Mouse (Mus musculus) cerebellum, adult 2 months (tissue): ENCODE results near the gene Unc119. TPM values are rescaled to one million over a fixed set of nuclear protein-coding genes. Genes with fewer than 3 reads are reported as not detected.

ENCODE experiments used
- DNase-seq, 2 experiments: peaks; one replicate each; pipeline ENCODE4 v3.0.0; 2021
- H3K27ac ChIP-seq: fragments of 200-500 bp; 2 replicates; pipeline ENCODE4 v1.5.1; 2012; ENCODE audit warnings: low read length, control low read depth, inconsistent platforms; ENCODE audit not compliant: insufficient read depth
- H3K27me3 ChIP-seq: fragments of 200-500 bp; 2 replicates; pipeline ENCODE4 v1.6.1; 2012; ENCODE audit warnings: inconsistent platforms, mild to moderate bottlenecking, low read length, moderate library complexity; ENCODE audit not compliant: control insufficient read depth, insufficient read depth
- H3K4me1 ChIP-seq: fragments of 200-500 bp; 2 replicates; pipeline ENCODE4 v1.6.1; 2011; ENCODE audit warnings: low read length; ENCODE audit not compliant: control insufficient read depth, insufficient read depth
- H3K4me3 ChIP-seq: fragments of 200-500 bp; replicated peaks from 2 replicates; pipeline ENCODE3; 2011; ENCODE audit warnings: mild to moderate bottlenecking, low read depth, low read length, control low read depth; ENCODE audit not compliant: insufficient read depth
- CTCF ChIP-seq: fragments of 200-500 bp; IDR thresholded peaks from 2 replicates; pipeline ENCODE4 v1.5.1; 2011; ENCODE audit warnings: low read depth, mild to moderate bottlenecking, control low read depth, low read length, moderate library complexity, borderline replicate concordance; ENCODE audit not compliant: insufficient read depth
- POLR2A ChIP-seq: fragments of 200-500 bp; IDR thresholded peaks from 2 replicates; pipeline ENCODE4 v1.6.1; 2011; ENCODE audit warnings: low read length, control low read depth, borderline replicate concordance; ENCODE audit not compliant: insufficient read depth
- whole genome bisulfite sequencing: fragments of 180-500 bp; shearing (Covaris S2); methylation state at CpG from one replicate; pipeline ENCODE4 v1.1.7; 2018; 5-methylcytosine and 5-hydroxymethylcytosine counted together
- polyA plus RNA-seq: library from polyadenylated mRNA; depleted of rRNA; stranded (reverse); fragments of >200 nt; gene quantifications from 2 replicates; pipeline ENCODE4 v1.2.3, GENCODE M21; 2012; rRNA removed

The Unc119 gene
- 72.2 and 75.2 TPM in 2 replicates for polyA plus RNA-seq

- Histone ChIP-seq H3K4me1 (peaks cover 7% of the 10 kb centered on the region; the same call in 1 of the 2 replicates), H3K27me3 (no peaks in the 10 kb centered on the region), H3K4me3 (peak within 1 kb of the TSS; percentile 57), H3K27ac (no peak within 1 kb of the TSS)
- DNase-seq: peak; percentile 74 to 77
- TF ChIP-seq CTCF (no peak), POLR2A (no peak)
- WGBS: 2% methylated on average over 64 of the region's 66 CpGs
Measured at GRCm38 (mm10) chr11:78343381-78344327, at the start of gene Unc119. Gene Unc119, plus strand, starts transcription at chr11:78343482.

GRCm38 (mm10) chr11:78294585-78294984, 48.7 kb upstream of the Unc119 start:
- TF ChIP-seq CTCF: no peak
- no peak for TF ChIP-seq POLR2A
- Histone ChIP-seq H3K27me3 (no peaks in the 10 kb centered on the region), H3K4me1 (no peaks in the 10 kb centered on the region), H3K4me3 (no peak overlapping the region), H3K27ac (no peak overlapping the region)
- no peak for DNase-seq
- WGBS: 94% methylated on average over 6 of the region's 6 CpGs

GRCm38 (mm10) chr11:78300917-78301316, 42.4 kb upstream of the Unc119 start:
- Histone ChIP-seq H3K27ac (no peak overlapping the region), H3K27me3 (no peaks in the 10 kb centered on the region), H3K4me3 (peak overlapping the region; percentile 81), H3K4me1 (no peaks in the 10 kb centered on the region)
- TF ChIP-seq CTCF (no peak), POLR2A (no peak)
- DNase-seq: no peak
- WGBS: 58% methylated on average over 7 of the region's 7 CpGs

- no peak within 1 kb of the TSS for H3K27ac ChIP-seq
- H3K4me1 ChIP-seq: no peaks in the 10 kb centered on the region
- TF ChIP-seq CTCF: no peak
- TF ChIP-seq POLR2A: 0 out of 2 replicates have a peak, but pooled peaks have one; percentile 16
- no peaks in the 10 kb centered on the region for H3K27me3 ChIP-seq
- WGBS: under 1% methylated on average over 49 of the region's 49 CpGs
- DNase-seq: peak; percentile 84 to 86
- H3K4me3 ChIP-seq: peak within 1 kb of the TSS; percentile 81
Measured at GRCm38 (mm10) chr11:78301357-78302084, 41.8 kb upstream of the Unc119 start, which contains the start of gene Spag5. Gene Spag5, plus strand, starts transcription at chr11:78301529.

- WGBS: 88% methylated on average over 4 of the region's 4 CpGs
- Histone ChIP-seq H3K27me3 (no peaks in the 10 kb centered on the region), H3K27ac (no peak overlapping the region), H3K4me3 (no peak overlapping the region), H3K4me1 (no peaks in the 10 kb centered on the region)
- no peak for DNase-seq
- TF ChIP-seq CTCF (no peak), POLR2A (no peak)
Measured at GRCm38 (mm10) chr11:78305272-78305671, 38.0 kb upstream of the Unc119 start.

- DNase-seq: no peak
- no peak overlapping the region for H3K27ac ChIP-seq
- H3K27me3 ChIP-seq: no peaks in the 10 kb centered on the region
- 71% methylated on average over 8 of the region's 8 CpGs for WGBS
- TF ChIP-seq POLR2A: no peak
- H3K4me3 ChIP-seq: no peak overlapping the region
- no peaks in the 10 kb centered on the region for H3K4me1 ChIP-seq
Measured at GRCm38 (mm10) chr11:78310861-78311511, 32.3 kb upstream of the Unc119 start.

- no peaks in the 10 kb centered on the region for H3K4me1 ChIP-seq
- H3K27me3 ChIP-seq: no peaks in the 10 kb centered on the region
- H3K4me3 ChIP-seq: no peak overlapping the region
- H3K27ac ChIP-seq: no peak overlapping the region
- WGBS: 92% methylated on average over 2 of the region's 2 CpGs
- no peak for DNase-seq
- TF ChIP-seq POLR2A (no peak), CTCF (no peak)
Measured at GRCm38 (mm10) chr11:78313662-78314061, 29.6 kb upstream of the Unc119 start.

GRCm38 (mm10) chr11:78318411-78318810, 24.9 kb upstream of the Unc119 start:
- TF ChIP-seq POLR2A: no peak
- TF ChIP-seq CTCF: no peak
- H3K27me3 ChIP-seq: no peaks in the 10 kb centered on the region
- H3K4me3 ChIP-seq: no peak overlapping the region
- no peaks in the 10 kb centered on the region for H3K4me1 ChIP-seq
- 77% methylated on average over 2 of the region's 2 CpGs for WGBS
- no peak for DNase-seq
- H3K27ac ChIP-seq: no peak overlapping the region
